In genomic region chr1:182937486-182938120, GRCm38 (mm10) we compare ENCODE assay signal across 22 mouse cellular contexts. TPM values are rescaled to one million over a fixed set of nuclear protein-coding genes. Genes with fewer than 3 reads are reported as not detected.
"Had no signal": no experiment of that assay in that cellular context is flagged by ENCODE, and none has a peak within 500 bp of the region (broad histone marks: within the 10 kb centered on the region; RNA-seq: fewer than 3 reads in every experiment).

No protein-coding gene starts in this region.

- H3K9ac ChIP-seq: limb, embryonic 12.5 days; limb, embryonic 15.5 days; liver, embryonic 14.5 days; liver, postnatal 0 days; lung, embryonic 14.5 days; midbrain, embryonic 12.5 days; midbrain, embryonic 15.5 days; neural tube, embryonic 13.5 days had no signal

- H3K27ac ChIP-seq: limb, embryonic 12.5 days; limb, embryonic 15.5 days; liver, embryonic 14.5 days; midbrain, embryonic 12.5 days; midbrain, embryonic 15.5 days; neural tube, embryonic 13.5 days had no signal

- H3K4me3 ChIP-seq: limb, embryonic 12.5 days; limb, embryonic 15.5 days; midbrain, embryonic 12.5 days; midbrain, embryonic 15.5 days; myocyte; neural tube, embryonic 13.5 days had no signal

- H3K4me2 ChIP-seq: limb, embryonic 12.5 days; limb, embryonic 15.5 days; liver, embryonic 11.5 days; lung, embryonic 14.5 days; midbrain, embryonic 12.5 days; midbrain, embryonic 15.5 days; neural tube, embryonic 13.5 days had no signal

- DNase-seq: kidney, adult 18-20 months; kidney, adult 9 months; kidney, postnatal 14 days; kidney, postnatal 4 days; left cerebral cortex, postnatal 4 days; liver, postnatal 0 days; lung, embryonic 14.5 days; lung, postnatal 36 days; right cerebral cortex, postnatal 14 days; right cerebral cortex, postnatal 4 days; spleen, adult 18-20 months; thymus, adult 18-20 months; thymus, postnatal 36 days had no signal

- H3K9me3 ChIP-seq: limb, embryonic 15.5 days; midbrain, embryonic 12.5 days; midbrain, embryonic 15.5 days; neural tube, embryonic 13.5 days had no signal

- H3K27me3 ChIP-seq: limb, embryonic 12.5 days; limb, embryonic 15.5 days; midbrain, embryonic 12.5 days; midbrain, embryonic 15.5 days; neural tube, embryonic 13.5 days had no signal

- ATAC-seq: liver, postnatal 0 days; lung, postnatal 0 days; midbrain, embryonic 15.5 days had no signal

- H3K36me3 ChIP-seq: limb, embryonic 12.5 days; limb, embryonic 15.5 days; midbrain, embryonic 12.5 days; midbrain, embryonic 15.5 days; neural tube, embryonic 13.5 days had no signal

- H3K4me1 ChIP-seq: limb, embryonic 15.5 days had no signal

RNA-seq across cellular contexts. Expression of gene Tlr5, which starts 17.0 kb away (rescaled TPM):
- polyA plus RNA-seq: myocyte had no signal
